Mouse (Mus musculus): Measurements from ENCODE around the gene Pld5.

Pld5 gene

DNA sequence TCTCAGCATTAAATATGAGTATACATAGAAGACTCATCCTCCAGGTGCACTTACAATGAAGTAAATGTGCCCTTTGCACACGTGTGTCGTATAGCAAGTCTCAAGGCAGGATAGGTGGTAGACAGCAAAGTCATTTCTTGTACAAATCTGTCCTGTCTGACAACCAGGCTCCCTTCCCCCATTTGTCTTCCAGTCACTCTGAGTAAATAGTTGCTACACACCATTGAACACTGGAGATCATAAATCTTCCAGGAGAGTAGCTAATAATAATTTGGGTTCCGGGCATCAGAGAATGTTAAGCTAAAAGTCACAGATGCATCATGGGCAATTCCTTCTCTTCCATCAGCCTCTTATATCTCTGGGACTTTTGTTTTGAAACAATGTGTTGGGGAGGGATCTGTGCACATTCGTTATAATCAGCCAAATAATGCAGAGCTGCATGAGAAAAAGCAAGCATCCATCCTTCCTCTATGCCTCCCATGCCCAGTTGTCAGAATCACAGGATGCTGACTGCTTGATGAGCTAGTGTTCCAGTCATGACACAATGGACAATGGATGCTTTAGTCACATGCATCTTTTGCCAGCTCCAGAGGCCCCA is 328.3 kb downstream of the Pld5 start:
- no peak for DNase-seq (ENCODE audit: low spot score)

DNA sequence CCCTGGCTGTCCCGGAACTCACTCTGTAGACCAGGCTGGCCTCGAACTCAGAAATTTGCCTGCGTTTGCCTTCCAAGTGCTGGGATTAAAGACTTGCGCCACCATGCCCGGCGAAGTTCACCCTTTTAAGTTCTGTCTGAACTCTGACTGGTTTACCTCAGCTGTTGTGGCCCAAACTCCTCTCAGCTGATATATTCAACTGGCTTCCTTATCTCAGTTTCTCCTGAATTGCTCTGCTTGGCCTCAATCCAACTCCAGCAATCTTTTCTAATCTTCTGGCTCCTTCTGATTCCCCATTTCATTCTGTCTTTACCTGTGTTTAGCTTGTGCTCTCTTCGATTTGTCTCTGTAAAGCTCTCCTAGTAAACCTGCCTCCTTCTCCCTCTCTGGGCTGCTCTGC is 331.9 kb downstream of the Pld5 start:
- no peak for DNase-seq (ENCODE audit: low spot score)

DNA sequence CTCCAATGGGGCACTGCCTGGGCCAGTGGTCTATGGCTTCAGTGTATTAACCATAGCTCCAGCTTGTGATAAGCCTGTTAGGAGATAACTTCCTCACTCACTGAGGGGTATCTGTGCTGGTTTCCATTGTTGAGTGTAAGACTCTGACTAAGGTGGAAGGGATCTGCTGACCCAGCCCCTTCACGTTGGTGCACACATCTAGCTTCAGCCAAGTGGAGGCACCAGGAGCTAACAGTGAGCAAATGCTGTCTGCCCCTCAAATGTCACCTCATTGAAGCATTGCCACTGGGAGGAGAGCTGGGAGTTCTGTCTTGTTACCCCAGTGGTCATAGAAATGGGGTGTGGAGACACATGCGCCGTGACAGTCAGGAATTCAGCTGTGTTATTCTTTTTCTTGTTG is 336.4 kb downstream of the Pld5 start:
- no peak for DNase-seq (ENCODE audit: low spot score)

DNA sequence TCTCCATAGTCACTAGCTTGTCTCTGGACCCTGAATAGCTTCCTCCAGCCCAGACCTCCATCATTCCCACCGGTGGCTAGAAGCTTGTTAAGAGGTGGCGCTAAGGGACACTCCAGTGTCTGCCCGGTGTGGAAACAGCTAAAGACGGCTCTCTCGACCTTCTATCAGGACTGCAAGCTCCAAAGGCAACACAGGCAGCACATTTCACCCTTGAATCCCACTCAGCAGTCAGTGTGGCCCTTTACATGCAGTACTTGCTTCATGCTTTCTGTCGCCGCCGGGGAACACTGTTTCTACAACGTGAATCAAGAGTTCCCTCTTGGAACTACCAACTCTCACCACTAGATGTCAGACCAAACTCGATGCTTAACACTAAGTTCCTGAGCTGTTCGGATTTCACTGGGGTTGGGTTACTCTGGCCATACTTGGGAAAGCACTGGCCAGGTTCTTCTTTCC is 338.8 kb downstream of the Pld5 start:
- no peak for DNase-seq (ENCODE audit: low spot score)

DNA sequence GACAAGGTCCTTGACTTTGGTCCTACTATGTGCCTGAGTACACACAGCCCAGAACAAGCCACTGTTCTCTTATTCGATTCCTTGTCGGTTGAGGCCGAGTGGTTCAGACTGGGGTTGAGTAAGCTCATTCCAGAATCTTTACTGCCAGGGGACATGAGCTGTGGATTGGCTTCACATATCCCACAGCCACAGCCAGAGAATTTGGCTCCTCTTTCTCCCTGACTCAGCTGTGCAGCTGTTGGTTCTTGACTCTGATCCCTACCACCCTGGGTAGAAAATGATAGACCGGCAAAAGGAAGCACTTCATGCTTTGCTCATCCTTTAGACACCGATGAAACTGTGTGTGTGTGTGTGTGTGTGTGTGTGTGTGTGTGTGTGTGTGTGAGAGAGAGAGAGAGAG is 343.7 kb downstream of the Pld5 start:
- DNase-seq (ENCODE audit: low spot score) = no peak

DNA sequence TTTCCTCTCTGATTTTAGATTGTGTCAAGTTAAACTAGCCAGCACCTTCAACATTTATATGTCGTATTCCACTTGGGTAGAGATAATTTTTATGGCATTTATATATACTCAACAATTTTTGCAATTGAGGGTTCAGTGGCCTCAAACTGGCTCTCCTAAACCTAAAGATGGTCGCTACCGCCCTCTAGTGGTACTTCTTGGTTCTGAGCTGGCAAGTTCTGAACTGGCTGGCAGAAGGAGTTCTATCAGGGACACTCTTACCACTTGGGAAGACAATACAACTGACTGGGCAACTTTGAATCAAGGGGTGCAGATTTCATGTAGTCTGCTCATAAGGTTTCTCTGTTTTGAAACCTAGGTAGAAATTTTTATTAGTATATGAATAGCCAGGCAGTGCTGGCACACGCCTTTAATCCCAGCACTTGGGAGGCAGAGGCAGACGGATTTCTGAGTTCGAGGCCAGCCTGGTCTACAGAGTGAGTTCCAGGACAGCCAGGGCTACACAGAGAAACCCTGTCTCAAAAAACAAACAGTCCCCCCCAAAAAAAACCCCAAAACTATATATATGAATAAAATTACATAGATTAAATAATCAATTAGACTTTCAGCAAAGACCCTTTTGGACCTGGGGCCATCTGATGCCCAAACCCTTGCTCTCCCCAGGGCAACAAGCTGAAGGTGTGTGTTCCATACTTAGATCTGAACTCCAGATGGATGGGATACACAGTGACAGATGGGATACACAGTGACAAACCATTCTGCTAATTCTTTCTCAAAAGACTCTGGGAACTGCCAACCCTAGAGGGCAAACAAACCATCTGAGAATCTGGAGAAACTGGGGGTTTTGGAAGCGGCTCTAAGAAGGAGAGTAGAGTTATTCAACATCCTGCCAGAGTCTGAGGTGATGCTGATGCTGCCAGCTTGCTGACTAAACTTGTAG is 351.0 kb downstream of the Pld5 start:
- DNase-seq (ENCODE audit: low spot score) = no peak

DNA sequence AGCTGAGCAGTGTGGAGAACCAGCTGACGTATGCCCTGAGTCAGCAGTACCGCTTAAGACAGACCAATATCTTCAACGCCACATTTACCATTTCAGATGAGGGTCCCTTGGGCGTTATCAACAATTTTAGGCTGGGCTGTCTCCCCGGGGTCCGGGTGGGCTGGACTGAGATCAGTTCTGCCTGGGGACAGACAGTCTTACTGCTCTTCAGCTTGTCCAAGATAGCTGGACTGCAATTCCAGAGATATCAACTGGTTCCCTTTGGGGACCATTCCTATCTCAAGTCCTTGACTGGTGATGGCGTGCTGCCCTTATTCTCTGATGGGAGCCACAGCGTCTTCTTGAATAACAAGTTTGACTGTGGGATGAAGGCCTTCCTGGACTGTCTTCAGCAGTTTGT is 354.0 kb downstream of the Pld5 start:
- no peak for DNase-seq (ENCODE audit: low spot score)

DNA sequence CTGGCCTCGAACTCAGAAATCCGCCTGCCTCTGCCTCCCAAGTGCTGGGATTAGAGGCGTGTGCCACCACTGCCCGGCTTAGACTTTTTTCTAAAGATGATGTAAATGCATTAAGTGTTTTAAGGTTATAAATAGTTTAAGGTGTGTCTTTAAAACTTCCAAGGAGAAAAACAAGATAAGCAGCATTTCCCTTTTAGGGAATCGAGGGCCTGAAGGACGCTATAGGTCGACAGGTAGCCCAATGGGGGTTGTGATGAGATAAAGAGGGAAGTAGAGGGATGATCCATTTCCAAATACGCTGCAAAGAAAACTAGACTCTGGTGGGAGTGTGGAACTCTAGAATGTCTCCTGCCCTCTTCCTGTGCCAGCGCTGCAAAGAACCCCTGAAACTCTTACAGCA is 355.1 kb downstream of the Pld5 start, which contains the start of gene Gm38100:
Gene Gm38100, plus strand, starts transcription at position 301 of the 400 bp plus-strand sequence.
- DNase-seq (ENCODE audit: low spot score) = no peak

DNA sequence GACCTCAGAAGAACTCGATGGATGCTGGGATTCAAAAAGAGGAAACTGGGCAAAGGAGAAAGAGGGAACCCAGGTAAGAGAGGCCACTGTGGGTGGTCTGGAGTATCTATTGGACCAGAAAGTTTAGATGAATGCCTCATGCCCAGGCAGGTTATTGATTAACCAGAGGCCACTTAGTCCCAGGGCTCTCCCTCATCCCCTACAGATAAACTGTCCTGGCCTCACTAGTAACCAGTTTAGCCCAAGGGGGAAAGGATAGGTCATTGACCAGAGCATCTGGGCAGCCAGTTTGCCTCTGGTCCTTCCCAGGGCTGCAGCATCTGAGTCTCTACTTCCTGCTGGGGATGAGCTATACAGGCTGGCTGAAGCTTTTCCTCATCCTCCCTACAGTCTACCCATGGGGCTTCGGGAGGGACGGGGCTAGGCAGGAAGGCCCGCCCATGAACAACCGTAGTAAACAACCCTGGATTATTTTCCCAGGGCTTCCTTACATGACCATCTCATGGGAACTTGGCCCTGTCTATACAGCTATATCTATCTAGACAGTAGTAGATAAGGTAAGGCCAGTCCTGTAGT is 361.3 kb downstream of the Pld5 start:
- DNase-seq (ENCODE audit: low spot score) = no peak
